Mouse (Mus musculus): ENCODE measurements around the gene Unc5b.

The Unc5b gene

GRCm38 (mm10) chr10:60821311-60821710 lies 10.1 kb downstream of the Unc5b start:
- no peak for DNase-seq (ENCODE audit: low read depth)

GRCm38 (mm10) chr10:60820552-60820951 lies 10.8 kb downstream of the Unc5b start:
- DNase-seq (ENCODE audit: low read depth) = no peak

- no peak for DNase-seq (ENCODE audit: low read depth)
These were observed 11.7 kb downstream of the Unc5b start for GRCm38 (mm10) chr10:60819654-60820192.

GRCm38 (mm10) chr10:60819179-60819578 lies 12.2 kb downstream of the Unc5b start:
- no peak for DNase-seq (ENCODE audit: low read depth)

- DNase-seq (ENCODE audit: low read depth) = no peak
These were observed 12.7 kb downstream of the Unc5b start for GRCm38 (mm10) chr10:60818708-60819107.

GRCm38 (mm10) chr10:60817868-60818267 lies 13.5 kb downstream of the Unc5b start:
- DNase-seq (ENCODE audit: low read depth) = no peak

- no peak for DNase-seq (ENCODE audit: low read depth)
These were observed 14.3 kb downstream of the Unc5b start for GRCm38 (mm10) chr10:60816872-60817648.

GRCm38 (mm10) chr10:60815855-60816254 lies 15.5 kb downstream of the Unc5b start:
- DNase-seq (ENCODE audit: low read depth) = no peak

- DNase-seq (ENCODE audit: low read depth) = no peak
These were observed 16.3 kb downstream of the Unc5b start for GRCm38 (mm10) chr10:60815059-60815458.

- DNase-seq (ENCODE audit: low read depth) = peak; percentile 98
These were observed 16.8 kb downstream of the Unc5b start for GRCm38 (mm10) chr10:60814444-60815057.

GRCm38 (mm10) chr10:60813606-60814005 lies 17.8 kb downstream of the Unc5b start:
- no peak for DNase-seq (ENCODE audit: low read depth)

- no peak for DNase-seq (ENCODE audit: low read depth)
These were observed 19.4 kb downstream of the Unc5b start for GRCm38 (mm10) chr10:60811792-60812525.

GRCm38 (mm10) chr10:60808447-60808846 lies 22.9 kb downstream of the Unc5b start:
- no peak for DNase-seq (ENCODE audit: low read depth)

GRCm38 (mm10) chr10:60807531-60808185 lies 23.7 kb downstream of the Unc5b start:
- DNase-seq (ENCODE audit: low read depth) = peak; percentile 93

GRCm38 (mm10) chr10:60806207-60806538 lies 25.2 kb downstream of the Unc5b start:
- no peak for DNase-seq (ENCODE audit: low read depth)

GRCm38 (mm10) chr10:60805436-60806206 lies 25.8 kb downstream of the Unc5b start:
- no peak for DNase-seq (ENCODE audit: low read depth)

GRCm38 (mm10) chr10:60804865-60805264 lies 26.5 kb downstream of the Unc5b start:
- DNase-seq (ENCODE audit: low read depth) = no peak

- DNase-seq (ENCODE audit: low read depth) = no peak
These were observed 27.4 kb downstream of the Unc5b start for GRCm38 (mm10) chr10:60803971-60804370.

GRCm38 (mm10) chr10:60801898-60802412 lies 29.4 kb downstream of the Unc5b start:
- DNase-seq (ENCODE audit: low read depth) = no peak

GRCm38 (mm10) chr10:60801168-60801897 lies 30.0 kb downstream of the Unc5b start:
- DNase-seq (ENCODE audit: low read depth) = no peak
